Mouse (Mus musculus): ENCODE results near the gene Ube4b. TPM values are rescaled to one million over a fixed set of nuclear protein-coding genes. Genes with fewer than 3 reads are reported as not detected.

Gene Ube4b
- polyA plus RNA-seq, 1 experiment from 2014 or later = 72.2 TPM

DNA sequence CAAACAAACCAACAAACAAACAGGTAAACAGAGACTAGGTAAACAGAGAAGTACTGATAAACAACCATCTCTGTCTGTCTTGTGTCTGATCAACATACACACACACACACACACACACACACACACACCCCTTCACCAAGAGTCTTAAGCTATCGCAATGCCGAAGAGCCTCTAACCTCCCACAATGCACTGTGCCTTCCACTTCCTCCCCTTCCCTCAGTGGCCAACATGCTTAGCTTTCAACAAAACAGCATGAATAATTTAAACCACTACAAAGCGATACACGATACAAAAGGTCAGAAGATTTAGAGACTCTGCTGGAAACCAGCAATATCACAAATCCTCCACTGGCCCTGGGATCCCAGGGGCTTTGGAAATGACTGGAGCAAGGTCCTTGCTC lies 104.3 kb downstream of the Ube4b start:
- Histone ChIP-seq H3K27ac (no peak overlapping the region), H3K36me3 (peaks cover 6% of the 10 kb centered on the region), H3K9me3 (replicated peaks) (no peaks in the 10 kb centered on the region), H3K4me3 (no peak overlapping the region), H3K4me1 (peaks cover 19% of the 10 kb centered on the region), H3K27me3 (ENCODE audit: low read depth, poor library complexity, severe bottlenecking) (no peaks in the 10 kb centered on the region)
- 89% methylated on average over 4 of the region's 4 CpGs for WGBS
- DNase-seq (ENCODE audit: low spot score) = no peak

DNA sequence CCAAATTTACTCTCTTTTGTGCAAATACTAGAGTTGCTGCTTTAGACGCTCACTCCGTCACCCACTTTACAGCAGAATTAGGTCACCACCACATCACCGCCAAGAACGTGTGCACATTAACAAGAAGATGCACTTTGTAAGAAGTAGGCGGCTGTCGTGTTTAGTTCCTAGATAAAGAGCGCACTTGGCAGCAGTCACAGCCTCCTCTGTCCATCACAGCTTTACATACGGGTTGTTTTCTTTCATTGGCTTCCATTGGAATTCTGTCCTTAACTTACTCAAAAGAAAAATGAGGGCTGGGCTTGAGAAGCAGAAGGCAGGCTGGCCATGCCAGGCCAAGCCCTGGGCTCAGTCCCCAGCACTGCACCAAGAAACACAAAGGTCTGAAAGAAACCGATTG lies 107.5 kb downstream of the Ube4b start:
- 90% methylated on average over 9 of the region's 9 CpGs for WGBS
- Histone ChIP-seq H3K27me3 (ENCODE audit: low read depth, poor library complexity, severe bottlenecking) (no peaks in the 10 kb centered on the region), H3K4me3 (no peak overlapping the region), H3K36me3 (no peaks in the 10 kb centered on the region), H3K27ac (no peak overlapping the region), H3K9me3 (replicated peaks) (no peaks in the 10 kb centered on the region), H3K4me1 (peaks cover 23% of the 10 kb centered on the region)
- no peak for DNase-seq (ENCODE audit: low spot score)

DNA sequence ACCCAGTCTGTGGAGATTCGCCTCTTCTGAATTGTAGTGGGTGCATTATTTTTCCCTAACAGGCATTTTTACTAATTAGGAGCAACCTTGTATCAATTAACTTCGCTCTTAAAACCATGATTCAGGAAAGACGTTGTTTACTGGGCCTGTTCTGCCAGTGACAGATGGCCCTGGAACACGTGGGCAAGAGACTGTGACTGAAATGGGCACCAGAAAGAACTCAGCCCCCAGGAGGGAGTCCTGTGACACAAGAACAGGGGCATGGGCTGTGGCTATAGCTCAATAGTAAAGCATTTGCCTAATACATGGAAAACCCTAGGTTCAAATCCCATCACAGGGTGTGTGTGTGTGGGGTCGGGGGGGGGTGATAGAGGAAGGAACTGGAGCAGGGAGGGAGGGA lies 109.2 kb downstream of the Ube4b start:
- no peak for DNase-seq (ENCODE audit: low spot score)
- no peaks in the 10 kb centered on the region for H3K27me3 ChIP-seq (ENCODE audit: low read depth, poor library complexity, severe bottlenecking)
- H3K4me3 ChIP-seq = no peak overlapping the region
- no peaks in the 10 kb centered on the region for H3K9me3 ChIP-seq (replicated peaks)
- H3K4me1 ChIP-seq = peaks cover 18% of the 10 kb centered on the region
- no peak overlapping the region for H3K27ac ChIP-seq
- H3K36me3 ChIP-seq = no peaks in the 10 kb centered on the region
- 39% methylated on average over 5 of the region's 5 CpGs for WGBS

DNA sequence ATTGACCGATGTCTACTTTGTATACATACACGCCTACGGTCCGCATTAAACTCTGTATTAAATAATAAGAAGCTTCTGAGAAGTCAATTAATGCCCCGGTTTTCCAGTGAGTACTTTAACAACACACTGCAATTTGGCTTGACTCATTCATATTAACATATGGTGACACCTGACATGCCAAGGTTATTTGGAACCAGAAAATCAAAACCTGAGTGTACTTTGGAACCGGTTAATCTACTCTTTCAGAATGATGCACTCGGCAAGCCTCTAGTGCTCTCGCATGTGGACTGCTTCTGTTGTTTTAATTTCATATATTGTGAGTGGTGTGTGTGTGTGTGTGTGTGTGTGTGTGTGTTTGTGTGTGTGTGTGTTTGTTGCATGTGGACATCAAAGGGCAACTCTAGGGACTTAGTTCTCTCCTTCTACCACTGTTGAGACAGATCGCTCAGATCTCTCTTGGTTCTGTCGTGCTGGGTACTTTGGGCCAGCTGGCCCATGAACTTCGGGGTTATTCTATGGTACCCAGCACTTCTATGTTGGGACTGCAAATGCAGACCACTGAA lies 112.2 kb downstream of the Ube4b start:
- H3K9me3 ChIP-seq (replicated peaks) = no peaks in the 10 kb centered on the region
- H3K4me3 ChIP-seq = no peak overlapping the region
- no peaks in the 10 kb centered on the region for H3K27me3 ChIP-seq (ENCODE audit: low read depth, poor library complexity, severe bottlenecking)
- H3K4me1 ChIP-seq = peaks cover 18% of the 10 kb centered on the region
- no peak for DNase-seq (ENCODE audit: low spot score)
- H3K27ac ChIP-seq = no peak overlapping the region
- 95% methylated on average over 11 of the region's 11 CpGs for WGBS
- no peaks in the 10 kb centered on the region for H3K36me3 ChIP-seq

DNA sequence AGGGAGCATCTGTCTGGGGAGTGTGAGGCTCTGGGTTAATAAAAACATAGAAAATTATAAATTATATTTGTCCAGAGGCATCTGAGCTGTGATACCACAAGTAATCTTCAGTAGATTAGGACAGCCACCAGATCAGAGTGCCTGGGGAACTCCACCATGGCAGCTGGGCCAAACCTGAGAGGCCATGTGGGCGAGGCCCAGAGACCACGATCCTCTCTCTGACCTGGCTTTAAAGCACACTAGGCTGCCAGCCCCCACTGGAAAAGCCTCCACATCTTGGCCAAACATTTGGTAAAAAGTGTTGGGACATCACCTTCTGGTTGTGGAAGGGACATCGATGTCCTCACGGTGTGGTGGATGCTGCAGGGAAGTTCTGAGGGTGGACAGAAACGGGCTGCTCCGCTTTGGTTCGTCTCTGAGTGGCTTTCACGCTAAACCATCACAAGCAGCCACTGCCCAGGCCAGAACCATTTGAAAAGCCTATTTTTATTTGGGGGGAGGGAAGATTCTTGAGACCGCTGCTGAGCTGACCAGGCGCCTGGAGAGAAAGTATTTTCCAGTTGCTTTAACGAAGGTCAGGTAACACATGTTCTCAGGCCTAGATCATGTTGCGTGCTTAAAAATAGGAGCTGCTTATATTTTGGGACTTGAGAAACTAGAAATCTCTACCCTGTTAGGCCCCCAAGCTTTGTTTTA lies 112.8 kb downstream of the Ube4b start:
- no peaks in the 10 kb centered on the region for H3K9me3 ChIP-seq (replicated peaks)
- WGBS = 86% methylated on average over 12 of the region's 12 CpGs
- no peak overlapping the region for H3K4me3 ChIP-seq
- H3K4me1 ChIP-seq = peaks cover 20% of the 10 kb centered on the region
- H3K27me3 ChIP-seq (ENCODE audit: low read depth, poor library complexity, severe bottlenecking) = no peaks in the 10 kb centered on the region
- H3K36me3 ChIP-seq = no peaks in the 10 kb centered on the region
- DNase-seq (ENCODE audit: low spot score) = no peak
- H3K27ac ChIP-seq = peak overlapping the region; percentile 30; the same call in 1 of the 2 replicates

DNA sequence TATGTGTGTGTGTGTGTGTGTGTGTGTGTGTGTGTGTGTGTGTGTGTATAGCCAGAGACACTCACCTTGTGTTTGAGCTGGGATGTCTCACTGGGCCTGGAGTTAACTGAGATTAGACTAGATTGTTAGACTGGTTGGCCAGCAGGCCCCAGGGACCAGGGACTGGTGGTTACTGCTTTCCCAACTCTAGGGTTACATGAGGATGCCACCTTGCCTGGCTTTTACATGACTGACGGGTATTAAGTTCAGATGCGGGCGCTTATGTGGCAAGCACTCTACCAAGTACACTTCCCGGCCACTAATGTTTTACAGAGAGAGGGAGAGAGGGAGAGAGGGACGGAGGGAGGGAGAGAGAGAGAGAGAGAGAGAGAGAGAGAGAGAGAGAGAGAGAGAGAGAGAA lies 114.6 kb downstream of the Ube4b start:
- no peaks in the 10 kb centered on the region for H3K36me3 ChIP-seq
- peaks cover 18% of the 10 kb centered on the region for H3K4me1 ChIP-seq
- DNase-seq (ENCODE audit: low spot score) = no peak
- H3K27ac ChIP-seq = no peak overlapping the region
- H3K9me3 ChIP-seq (replicated peaks) = no peaks in the 10 kb centered on the region
- WGBS = 90% methylated on average over 5 of the region's 5 CpGs
- H3K4me3 ChIP-seq = no peak overlapping the region
- H3K27me3 ChIP-seq (ENCODE audit: low read depth, poor library complexity, severe bottlenecking) = no peaks in the 10 kb centered on the region

DNA sequence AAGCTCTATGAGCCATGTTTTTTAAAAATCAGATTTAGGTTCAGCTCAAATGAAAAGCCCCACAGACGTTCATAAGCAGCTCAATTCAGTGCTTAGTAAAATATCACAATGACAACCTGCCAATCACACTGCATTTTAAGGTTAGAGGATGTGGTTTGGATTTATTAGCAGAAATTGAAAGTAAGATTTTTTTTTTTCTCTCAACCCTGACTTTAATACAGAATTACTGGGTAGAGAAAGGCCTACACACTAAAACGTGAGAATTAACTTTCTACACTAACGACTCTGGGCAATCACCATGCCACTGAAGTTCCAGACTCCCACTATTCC lies 118.1 kb downstream of the Ube4b start:
- Histone ChIP-seq H3K4me1 (peaks cover 22% of the 10 kb centered on the region), H3K9me3 (replicated peaks) (no peaks in the 10 kb centered on the region), H3K27ac (peak overlapping the region; percentile 94), H3K36me3 (no peaks in the 10 kb centered on the region), H3K27me3 (ENCODE audit: low read depth, poor library complexity, severe bottlenecking) (no peaks in the 10 kb centered on the region), H3K4me3 (peak overlapping the region; percentile 91)
- WGBS = 51% methylated on average over 3 of the region's 3 CpGs
- DNase-seq (ENCODE audit: low spot score) = no peak

DNA sequence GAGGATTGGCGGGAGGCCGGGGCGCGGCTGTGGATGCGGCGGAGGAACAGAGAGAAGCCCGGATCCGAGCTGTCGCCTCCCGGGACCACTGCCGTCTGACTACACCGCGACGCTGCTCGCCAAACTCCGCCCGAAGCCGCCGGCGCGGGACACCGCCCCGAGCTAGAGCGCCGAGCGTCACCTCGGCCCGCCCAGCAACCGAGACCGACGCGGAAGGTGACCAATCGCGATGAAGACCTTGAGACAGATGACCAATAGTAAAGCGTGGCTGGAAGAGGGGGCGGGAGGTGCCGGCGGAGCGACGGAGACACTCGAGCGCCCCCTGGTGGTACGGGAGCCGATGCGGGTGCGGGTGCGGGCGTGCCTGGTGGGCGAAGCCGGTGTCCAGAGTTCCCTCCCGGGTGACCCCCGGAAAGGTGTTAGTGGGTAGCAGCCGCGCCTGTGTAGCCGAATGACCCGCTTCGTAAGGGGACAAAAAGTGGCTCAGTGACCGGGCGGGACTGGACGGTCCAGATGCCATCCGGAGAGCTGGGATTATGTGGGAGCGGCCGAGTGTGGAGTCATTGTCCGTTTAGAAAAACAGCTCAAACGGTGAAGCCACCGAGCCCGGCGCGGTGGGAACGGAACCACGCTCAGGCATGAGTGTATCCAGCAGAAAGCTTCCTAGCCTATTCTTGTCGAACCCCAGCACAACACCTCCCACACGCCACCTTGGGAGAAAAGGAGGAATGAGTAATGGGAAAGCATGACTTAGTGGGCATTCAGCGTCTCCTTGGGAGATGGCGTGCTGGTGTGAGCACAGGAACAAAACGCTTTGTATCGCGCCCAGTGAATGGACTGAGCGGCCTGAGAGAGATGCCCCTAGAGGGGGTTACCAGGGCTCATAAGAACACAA lies 118.7 kb downstream of the Ube4b start, which contains the start of gene Kif1b:
Gene Kif1b, minus strand, starts transcription at position 98 of the 895 bp plus-strand sequence.
- peak within 1 kb of the TSS; percentile 91 for H3K4me3 ChIP-seq
- no peaks in the 10 kb centered on the region for H3K27me3 ChIP-seq (ENCODE audit: low read depth, poor library complexity, severe bottlenecking)
- peak within 1 kb of the TSS; percentile 94 for H3K27ac ChIP-seq
- WGBS = under 1% methylated on average over 79 of the region's 79 CpGs
- H3K9me3 ChIP-seq (replicated peaks) = no peaks in the 10 kb centered on the region
- no peaks in the 10 kb centered on the region for H3K36me3 ChIP-seq
- DNase-seq (ENCODE audit: low spot score) = peak; percentile 100
- H3K4me1 ChIP-seq = peaks cover 22% of the 10 kb centered on the region

DNA sequence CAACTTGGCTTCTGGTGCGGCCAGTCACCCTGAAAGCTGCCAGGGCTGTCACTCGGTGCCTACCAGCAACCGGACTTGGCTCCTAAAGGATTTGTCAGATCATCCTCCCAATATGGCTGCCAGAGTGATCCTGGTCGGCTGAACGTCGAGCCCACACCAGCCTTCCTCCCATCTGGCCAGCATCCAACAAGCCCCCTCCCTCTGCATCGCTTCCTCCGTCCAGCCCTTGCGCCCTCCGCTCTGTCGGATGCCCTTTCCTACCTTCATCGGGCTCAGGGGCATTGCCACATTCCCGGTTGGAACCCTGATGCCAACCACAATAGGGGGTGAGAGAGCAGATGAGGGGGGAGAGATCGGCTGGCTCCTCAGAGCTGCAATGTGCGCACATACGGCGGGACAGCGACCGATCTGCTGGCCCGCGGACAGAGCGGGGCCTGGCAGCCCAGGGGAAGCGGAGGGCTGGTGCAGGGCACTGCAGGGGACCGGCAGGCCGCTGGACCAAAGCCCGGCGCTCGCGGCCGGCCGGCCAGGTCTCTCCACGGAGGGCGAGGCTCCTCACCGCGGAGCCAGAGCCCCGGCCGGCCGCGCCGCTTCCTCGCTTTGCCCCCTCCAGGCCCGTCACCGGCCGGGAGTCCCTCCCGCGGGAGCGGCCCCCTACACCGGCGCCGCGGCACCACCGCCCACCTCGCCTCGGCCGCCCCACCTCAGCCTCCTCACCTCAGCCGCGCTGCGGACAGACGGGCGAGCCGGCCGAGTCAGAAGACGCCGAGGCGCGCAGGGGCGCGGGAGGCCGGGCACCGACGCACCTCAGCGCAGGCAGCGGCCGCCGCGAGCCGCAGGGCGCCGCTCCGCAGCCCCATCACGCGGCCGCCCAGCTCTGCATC lies 119.6 kb downstream of the Ube4b start:
- peaks cover 22% of the 10 kb centered on the region for H3K4me1 ChIP-seq

DNA sequence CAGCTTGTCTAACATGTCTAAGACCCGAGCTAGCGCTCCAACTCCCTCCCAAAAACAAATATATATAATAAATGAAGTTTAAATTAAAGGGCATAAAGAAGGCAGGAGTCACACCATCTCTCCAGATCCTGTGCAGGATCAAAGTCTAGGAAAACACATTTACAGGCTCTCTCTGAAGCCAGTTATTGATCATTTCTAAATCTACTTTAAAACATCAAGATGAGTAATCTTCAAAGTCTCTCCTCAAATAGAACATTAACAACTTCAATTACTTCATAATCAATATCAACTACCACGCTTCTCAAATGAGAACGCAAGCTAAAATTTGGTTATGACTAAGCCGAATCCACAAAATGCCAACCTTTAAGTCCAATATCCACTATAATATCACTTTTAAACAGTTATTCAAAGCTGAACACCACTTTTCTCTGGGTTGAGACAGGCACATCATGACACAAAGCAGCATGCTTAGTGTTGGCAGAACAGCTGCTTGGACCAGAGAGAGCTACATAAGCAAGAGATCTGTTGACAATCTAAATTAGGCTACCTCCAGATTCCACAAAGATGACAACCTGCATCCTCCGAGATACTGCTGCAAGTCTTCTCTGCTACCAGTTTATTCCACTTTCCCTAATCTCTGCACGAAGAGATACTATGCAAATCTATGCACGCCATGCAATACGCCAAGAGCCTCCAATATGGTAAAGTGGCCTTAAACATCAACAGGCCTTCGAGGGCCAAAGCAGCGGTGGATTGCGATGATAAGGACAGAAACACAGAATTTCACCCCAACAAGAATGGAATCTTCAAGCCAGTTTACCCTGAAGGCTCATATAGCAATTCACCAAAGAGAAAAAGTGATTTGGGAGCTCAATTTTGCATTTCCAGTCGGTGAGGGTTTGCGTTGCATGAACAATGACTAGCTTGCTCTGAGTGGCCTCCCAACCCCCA lies 120.5 kb downstream of the Ube4b start:
- H3K9me3 ChIP-seq (replicated peaks) = no peaks in the 10 kb centered on the region
- WGBS = 50% methylated on average over 14 of the region's 14 CpGs
- no peaks in the 10 kb centered on the region for H3K27me3 ChIP-seq (ENCODE audit: low read depth, poor library complexity, severe bottlenecking)
- peaks cover 22% of the 10 kb centered on the region for H3K4me1 ChIP-seq
- DNase-seq (ENCODE audit: low spot score) = no peak
- no peaks in the 10 kb centered on the region for H3K36me3 ChIP-seq
- peak overlapping the region; percentile 94 for H3K27ac ChIP-seq
- peak overlapping the region; percentile 91 for H3K4me3 ChIP-seq

More for the DNA sequence above, 119.6 kb downstream of the Ube4b start:
- Histone ChIP-seq H3K4me3 (peak overlapping the region; percentile 91), H3K36me3 (no peaks in the 10 kb centered on the region), H3K9me3 (replicated peaks) (no peaks in the 10 kb centered on the region), H3K27ac (peak overlapping the region; percentile 94), H3K27me3 (ENCODE audit: low read depth, poor library complexity, severe bottlenecking) (no peaks in the 10 kb centered on the region)
- under 1% methylated on average over 83 of the region's 83 CpGs for WGBS
- peak; percentile 74 for DNase-seq (ENCODE audit: low spot score)

DNA sequence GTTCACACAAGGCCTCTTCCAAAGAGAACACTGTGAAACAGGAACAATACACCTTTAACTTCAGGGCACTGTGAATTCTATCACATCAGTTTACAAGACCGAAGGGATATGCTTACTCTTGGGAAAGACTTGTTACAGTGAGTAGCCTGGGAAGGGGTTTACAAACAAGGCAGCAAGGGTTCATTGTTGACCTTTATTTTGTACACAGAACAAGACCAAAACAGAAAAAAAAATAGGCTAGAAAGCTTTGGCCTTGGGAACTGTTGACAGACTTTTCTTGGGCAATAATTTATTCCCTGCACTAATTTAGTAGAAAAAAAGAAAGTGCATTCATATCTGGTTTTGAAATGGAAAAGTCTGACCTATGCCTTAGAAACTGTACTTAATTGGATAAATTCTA lies 122.1 kb downstream of the Ube4b start:
- 85% methylated on average over 1 of the region's 1 CpGs for WGBS
- Histone ChIP-seq H3K4me3 (no peak overlapping the region), H3K27ac (no peak overlapping the region), H3K27me3 (ENCODE audit: low read depth, poor library complexity, severe bottlenecking) (no peaks in the 10 kb centered on the region), H3K4me1 (peaks cover 22% of the 10 kb centered on the region), H3K36me3 (no peaks in the 10 kb centered on the region), H3K9me3 (replicated peaks) (no peaks in the 10 kb centered on the region)
- no peak for DNase-seq (ENCODE audit: low spot score)
